Mouse (Mus musculus) kidney, postnatal 25 days (tissue): Measurements from ENCODE around the gene Gm49318.
A peak's percentile ranks its signal among the peaks of the same experiment; 100 is the strongest.

Experiments
- DNase-seq, 2 experiments: peaks; one replicate each; pipeline ENCODE4 v3.0.0; 2021; ENCODE audit warnings: mixed read lengths in 2 of 2

Gm49318 gene

GRCm38 (mm10) chr9:22067195-22067594, 3.9 kb downstream of the Gm49318 start:
- DNase-seq = no peak

- DNase-seq = peak; percentile 71 to 80
Measured at GRCm38 (mm10) chr9:22066433-22066832, 4.6 kb downstream of the Gm49318 start.

- peak in 1 of 2 experiments; percentile 46 for DNase-seq
Measured at GRCm38 (mm10) chr9:22065642-22066041, 5.4 kb downstream of the Gm49318 start.

- no peak for DNase-seq
Measured at GRCm38 (mm10) chr9:22064341-22064740, 6.7 kb downstream of the Gm49318 start.

- DNase-seq = no peak
Measured at GRCm38 (mm10) chr9:22061339-22061738, 9.7 kb downstream of the Gm49318 start.

- DNase-seq = no peak
Measured at GRCm38 (mm10) chr9:22058011-22058424, 13.0 kb downstream of the Gm49318 start.

- no peak for DNase-seq
Measured at GRCm38 (mm10) chr9:22057031-22057517, 14.0 kb downstream of the Gm49318 start.

- peak; percentile 70 to 78 for DNase-seq
Measured at GRCm38 (mm10) chr9:22056303-22056910, 14.7 kb downstream of the Gm49318 start.

GRCm38 (mm10) chr9:22055713-22056112, 15.3 kb downstream of the Gm49318 start:
- peak in 1 of 2 experiments; percentile 41 for DNase-seq

- DNase-seq = peak; percentile 85 to 89
Measured at GRCm38 (mm10) chr9:22054411-22055076, 16.5 kb downstream of the Gm49318 start.

GRCm38 (mm10) chr9:22053657-22054056, 17.4 kb downstream of the Gm49318 start:
- no peak for DNase-seq

GRCm38 (mm10) chr9:22051958-22052254, 19.2 kb downstream of the Gm49318 start, which contains the start of gene Elavl3:
Gene Elavl3, minus strand, starts transcription at chr9:22052023.
- peak in 1 of 2 experiments; percentile 50 for DNase-seq

- DNase-seq = no peak
Measured at GRCm38 (mm10) chr9:22051161-22051957, 19.7 kb downstream of the Gm49318 start.

GRCm38 (mm10) chr9:22050351-22050889, 20.6 kb downstream of the Gm49318 start:
- peak; percentile 54 to 76 for DNase-seq

GRCm38 (mm10) chr9:22049721-22050270, 21.3 kb downstream of the Gm49318 start:
- no peak for DNase-seq

GRCm38 (mm10) chr9:22049315-22049714, 21.7 kb downstream of the Gm49318 start:
- no peak for DNase-seq

GRCm38 (mm10) chr9:22047329-22047728, 23.7 kb downstream of the Gm49318 start:
- no peak for DNase-seq

GRCm38 (mm10) chr9:22041832-22042231, 29.2 kb downstream of the Gm49318 start:
- DNase-seq = no peak

- peak in 1 of 2 experiments; percentile 43 for DNase-seq
Measured at GRCm38 (mm10) chr9:22037826-22038225, 33.2 kb downstream of the Gm49318 start.

GRCm38 (mm10) chr9:22035300-22036044, 35.6 kb downstream of the Gm49318 start:
- DNase-seq = no peak

- no peak for DNase-seq
Measured at GRCm38 (mm10) chr9:22030386-22030785, 40.7 kb downstream of the Gm49318 start.

GRCm38 (mm10) chr9:22028467-22028866, 42.6 kb downstream of the Gm49318 start:
- DNase-seq = no peak
